In genomic region chr5:75640637-75641036, GRCm38 (mm10) we compare ENCODE assay signal across 28 mouse cellular contexts.
DNase-seq lines count a peak whose midpoint lies in the region; ATAC-seq and TF ChIP-seq lines count a peak whose summit lies in the region.
"Had no signal": no experiment of that assay in that cellular context is flagged by ENCODE, and none has a peak within 500 bp of the region (broad histone marks: within the 10 kb centered on the region; RNA-seq: fewer than 3 reads in every experiment).

No protein-coding gene starts in this region.

- H3K36me3 ChIP-seq in lung, postnatal 0 days (ENCODE audit: insufficient read depth, low read length): no peaks in the 10 kb centered on the region
- H3K36me3 ChIP-seq: heart, embryonic 15.5 days; intestine, embryonic 15.5 days; limb, embryonic 15.5 days had no signal

- H3K4me2 ChIP-seq in lung, postnatal 0 days (replicated peaks; ENCODE audit: low read depth, low read length): no peak overlapping the region
- H3K4me2 ChIP-seq: heart, embryonic 15.5 days; intestine, embryonic 15.5 days; limb, embryonic 15.5 days; liver, embryonic 13.5 days; midbrain, embryonic 11.5 days; neural tube, embryonic 12.5 days had no signal

- DNase-seq in lung, postnatal 0 days (ENCODE audit: low spot score): peak; percentile 47
- no peak for DNase-seq in lung, postnatal 14 days
- no peak for DNase-seq in layer of hippocampus, adult 9-10 months (ENCODE audit: low spot score)
- no peak for DNase-seq in thymus, adult 18-20 months
- DNase-seq: adrenal gland, adult 2 months; B cell, adult 2 months; cerebellum, adult 2 months; cerebellum, postnatal 14 days; heart, postnatal 4 days; kidney, adult 2 months; kidney, postnatal 36 days; layer of hippocampus, postnatal 36 days; liver, embryonic 13.5 days; lung, postnatal 36 days; right cerebral cortex, adult 18-20 months; thymus, postnatal 4 days had no signal

- H3K4me3 ChIP-seq in lung, postnatal 0 days (ENCODE audit: low read depth, low read length): no peak overlapping the region
- H3K4me3 ChIP-seq: erythroblast, embryonic 14.5 days; heart, embryonic 15.5 days; intestine, embryonic 15.5 days; limb, embryonic 10.5 days; limb, embryonic 15.5 days; liver, embryonic 13.5 days; neural tube, embryonic 12.5 days had no signal

- H3K9ac ChIP-seq in lung, postnatal 0 days (replicated peaks; ENCODE audit: low read depth): no peak overlapping the region
- H3K9ac ChIP-seq: heart, embryonic 15.5 days; intestine, embryonic 15.5 days; limb, embryonic 15.5 days; liver, embryonic 13.5 days; neural tube, embryonic 12.5 days had no signal

- H3K27ac ChIP-seq in lung, postnatal 0 days (ENCODE audit: low read length): 0 out of 2 replicates have a peak overlapping the region, but pooled peaks have one; percentile 20
- H3K27ac ChIP-seq: heart, embryonic 15.5 days; intestine, embryonic 15.5 days; limb, embryonic 10.5 days; limb, embryonic 15.5 days; liver, embryonic 13.5 days; neural tube, embryonic 12.5 days had no signal

- no peak for TF ChIP-seq CTCF in lung, postnatal 0 days (IDR thresholded peaks at IDR 0.05)

- 54% methylated on average over 11 of the region's 11 CpGs for WGBS in lung, postnatal 0 days

- H3K27me3 ChIP-seq in lung, postnatal 0 days (replicated peaks; ENCODE audit: insufficient read depth, low read length): no peaks in the 10 kb centered on the region
- H3K27me3 ChIP-seq: heart, embryonic 15.5 days; intestine, embryonic 15.5 days; limb, embryonic 15.5 days; liver, embryonic 13.5 days; neural tube, embryonic 12.5 days had no signal

- H3K4me1 ChIP-seq in lung, postnatal 0 days (ENCODE audit: insufficient read depth, low read depth, low read length): no peaks in the 10 kb centered on the region
- H3K4me1 ChIP-seq: intestine, embryonic 15.5 days; limb, embryonic 10.5 days; limb, embryonic 15.5 days; liver, embryonic 13.5 days; neural tube, embryonic 12.5 days had no signal

- ATAC-seq in lung, postnatal 0 days: peak; percentile 38
- peak; percentile 65 for ATAC-seq in CD4-positive, CD25-positive, alpha-beta regulatory T cell, adult 4 months
- peak; percentile 20; the same call in 1 of the 2 replicates for ATAC-seq in granulocyte monocyte progenitor cell, adult 5-6 weeks (replicated peaks; ENCODE audit: poor library complexity, severe bottlenecking)
- ATAC-seq: forebrain, embryonic 16.5 days; hindbrain, embryonic 16.5 days; intestine, embryonic 15.5 days; midbrain, embryonic 16.5 days had no signal

- no peaks in the 10 kb centered on the region for H3K9me3 ChIP-seq in lung, postnatal 0 days (ENCODE audit: low read length)
- H3K9me3 ChIP-seq: heart, embryonic 15.5 days; intestine, embryonic 15.5 days; limb, embryonic 10.5 days; limb, embryonic 15.5 days; liver, embryonic 13.5 days; neural tube, embryonic 12.5 days had no signal

- peak; percentile 47 for TF ChIP-seq EP300 in lung, postnatal 0 days (IDR thresholded peaks at IDR 0.05)
